Mouse (Mus musculus) gastrocnemius, adult 8-10 months (tissue): ENCODE results near the gene Kcns3. TPM values are rescaled to one million over a fixed set of nuclear protein-coding genes. Genes with fewer than 3 reads are reported as not detected.
"Not testable (repeated sequence)": the region's sequence is repeated elsewhere in the genome, so short reads cannot be mapped to it uniquely, and the experiment has no call there.

ENCODE experiments used
- DNase-seq, 2 experiments: peaks; one replicate each; pipeline ENCODE4 v3.0.0; 2022; ENCODE audit warnings: low spot score in 2 of 2
- total RNA-seq, 4 experiments: library from RNA; stranded (reverse); gene quantifications; 2 replicates each; pipeline ENCODE4 v1.2.4; 2022

Kcns3 gene
- total RNA-seq, 4 experiments from 2014 or later, result 0.65 to 1.1 (median 0.75) TPM

DNA sequence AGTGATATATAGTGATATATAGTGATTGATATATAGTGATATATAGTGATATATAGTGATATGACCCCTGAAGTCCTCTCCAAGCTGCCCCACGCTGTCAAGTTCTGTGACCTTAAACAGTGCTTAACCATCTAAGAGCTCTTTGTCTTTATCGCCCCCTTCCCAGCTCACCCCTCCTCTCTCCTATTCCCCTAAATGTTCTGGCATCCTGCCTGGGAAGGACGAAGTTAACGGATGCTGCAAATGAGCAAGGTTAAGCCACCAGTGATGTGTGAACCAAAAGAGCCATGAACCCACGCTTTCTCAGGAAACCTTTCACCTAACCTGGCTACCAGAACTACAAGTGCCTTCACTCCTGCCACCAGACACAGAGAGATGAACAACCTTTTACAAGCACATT lies 64.0 kb downstream of the Kcns3 start:
- no peak for DNase-seq

DNA sequence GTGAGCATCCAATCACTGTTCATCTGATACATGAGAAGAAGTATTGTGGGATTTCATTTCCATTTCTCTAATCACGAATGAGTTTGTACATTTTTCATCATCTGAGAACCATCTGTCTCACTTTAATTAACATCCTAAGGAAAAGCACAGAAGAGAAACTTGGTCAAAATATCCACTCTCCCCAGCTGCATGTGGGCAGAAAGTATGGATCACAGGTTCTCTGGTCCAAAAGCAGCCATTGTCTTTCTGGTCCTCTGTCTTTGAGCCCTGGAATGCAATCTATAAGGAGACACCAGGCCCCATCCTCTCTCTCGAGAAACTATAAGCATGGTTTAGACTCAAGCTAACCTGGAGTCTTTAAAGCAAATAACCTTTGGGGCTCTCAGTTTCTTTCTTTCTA lies 79.8 kb downstream of the Kcns3 start:
- no peak for DNase-seq

DNA sequence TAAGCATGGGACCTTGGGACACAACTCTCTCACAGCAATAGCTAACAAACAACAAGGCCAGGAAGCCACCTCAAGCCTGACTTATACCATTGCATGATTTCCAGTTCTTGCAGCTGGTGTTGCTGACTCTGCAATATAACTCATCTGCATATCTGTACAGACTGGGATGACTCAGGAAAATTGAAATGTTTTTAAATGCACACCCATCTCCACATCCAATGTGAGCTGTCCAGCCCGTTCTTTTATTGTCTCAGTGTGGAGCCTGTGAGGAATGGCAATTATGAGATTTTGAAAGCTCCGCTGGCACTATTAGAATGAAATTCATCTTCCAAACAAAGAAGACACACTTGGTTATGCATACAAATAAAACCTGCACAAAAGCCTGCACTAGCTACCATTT lies 84.0 kb downstream of the Kcns3 start:
- DNase-seq, result no peak

DNA sequence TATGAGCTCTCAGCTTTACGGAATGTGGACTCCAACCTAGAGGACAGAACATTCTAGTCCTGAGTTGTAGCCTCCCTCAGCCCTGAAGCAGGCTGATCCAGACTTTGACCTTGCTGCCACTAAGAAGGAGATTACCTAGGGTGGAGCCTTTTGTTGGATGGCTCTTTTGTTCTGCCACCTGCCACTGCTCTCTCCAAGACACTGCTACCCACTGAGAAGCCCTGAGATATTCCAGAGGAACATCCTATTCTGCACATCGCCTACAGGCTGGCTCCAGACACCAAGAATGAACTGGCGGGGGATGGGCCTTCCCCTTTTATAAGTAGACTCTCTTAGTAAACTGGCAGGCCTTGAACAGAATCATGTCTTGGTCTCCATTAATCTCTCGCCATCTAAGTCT lies 98.2 kb downstream of the Kcns3 start:
- not testable (repeated sequence) for DNase-seq

DNA sequence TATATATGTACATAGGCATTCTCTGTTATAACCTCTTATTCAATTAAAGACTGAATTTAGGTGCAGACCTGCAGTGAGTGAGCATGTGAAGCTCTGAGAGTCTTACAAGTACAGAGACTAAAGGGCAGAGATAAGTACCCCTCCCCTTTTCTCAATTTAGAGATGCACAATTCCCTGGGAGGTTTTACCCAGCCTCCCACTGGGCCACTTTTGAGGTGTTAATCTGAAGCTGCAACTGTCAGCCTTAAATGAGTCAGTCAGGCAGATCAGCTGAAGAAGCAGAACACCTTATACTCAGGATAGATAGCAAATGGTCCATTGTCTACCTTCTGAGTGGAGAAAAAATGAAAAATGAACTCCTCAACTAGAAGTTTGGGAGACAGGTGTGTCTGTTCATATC lies 109.0 kb downstream of the Kcns3 start:
- DNase-seq, result no peak

Other genes starting within 250 kb of the Kcns3 start
- not detected for gene Msgn1, start 57.9 kb upstream of the Kcns3 start, total RNA-seq
- gene Gen1, start 114.7 kb upstream of the Kcns3 start, total RNA-seq, result 1 to 10 TPM; 2.7 to 6.2 (median 3.6) TPM
- gene Smc6, start 114.8 kb upstream of the Kcns3 start, total RNA-seq, result 10 to 100 TPM; 29.0 to 37.2 (median 30.2) TPM